In genomic region chr4:126095622-126096430, GRCm38 (mm10) we compare ENCODE assay signal across 7 mouse cellular contexts. TPM values are rescaled to one million over a fixed set of nuclear protein-coding genes. Genes with fewer than 3 reads are reported as not detected.
A peak's percentile ranks its signal among the peaks of the same experiment; 100 is the strongest.
DNase-seq lines count a peak whose midpoint lies in the region; ATAC-seq and TF ChIP-seq lines count a peak whose summit lies in the region.
"Not testable (repeated sequence)": the region's sequence is repeated elsewhere in the genome, so short reads cannot be mapped to it uniquely, and the experiment has no call there.

No protein-coding gene starts in this region.

- ATAC-seq in common myeloid progenitor, adult 5-6 weeks (replicated peaks; ENCODE audit: low read depth, poor library complexity, severe bottlenecking) = peak; percentile 36
- ATAC-seq in heart, postnatal 0 days (ENCODE audit: insufficient read depth, low read depth); liver, embryonic 11.5 days (replicated peaks; ENCODE audit: low FRiP score); neural tube, embryonic 13.5 days (ENCODE audit: low read depth): not testable (repeated sequence)
- ATAC-seq in intestine, embryonic 16.5 days = 0 out of 2 replicates have a peak, but pooled peaks have one; percentile 18

- H3K9me3 ChIP-seq in heart, postnatal 0 days (replicated peaks; ENCODE audit: control insufficient read depth, low read length); intestine, embryonic 16.5 days (ENCODE audit: control insufficient read depth, low read length); liver, embryonic 11.5 days (ENCODE audit: control insufficient read depth, low read length); megakaryocyte, embryonic 14.5 days; neural tube, embryonic 13.5 days: not testable (repeated sequence)

- H3K27ac ChIP-seq in gastrocnemius, adult 2 months = peak overlapping the region; percentile 90
- H3K27ac ChIP-seq in heart, postnatal 0 days (ENCODE audit: low read depth) = 0 out of 2 replicates have a peak overlapping the region, but pooled peaks have one; percentile 63
- H3K27ac ChIP-seq in intestine, embryonic 16.5 days (ENCODE audit: low read length); liver, embryonic 11.5 days (ENCODE audit: low read depth, low read length): not testable (repeated sequence)
- 0 out of 2 replicates have a peak overlapping the region, but pooled peaks have one; percentile 84 for H3K27ac ChIP-seq in neural tube, embryonic 13.5 days (replicated peaks)

- not testable (repeated sequence) for DNase-seq in gastrocnemius, adult 2 months; heart, postnatal 0 days (ENCODE audit: low spot score); liver, embryonic 11.5 days (ENCODE audit: low spot score)

- peaks cover 10% of the 10 kb centered on the region; the same call in 1 of the 2 replicates for H3K36me3 ChIP-seq in heart, postnatal 0 days (replicated peaks; ENCODE audit: control insufficient read depth, insufficient read depth, low read length)
- not testable (repeated sequence) for H3K36me3 ChIP-seq in intestine, embryonic 16.5 days (ENCODE audit: control insufficient read depth, insufficient read depth, low read length); liver, embryonic 11.5 days (ENCODE audit: control insufficient read depth, insufficient read depth, low read length); neural tube, embryonic 13.5 days
- peaks cover 33% of the 10 kb centered on the region for H3K36me3 ChIP-seq in megakaryocyte, embryonic 14.5 days (replicated peaks; ENCODE audit: low read length)

- TF ChIP-seq CTCF in gastrocnemius, adult 2 months (IDR thresholded peaks at IDR 0.05); heart, postnatal 0 days (IDR thresholded peaks at IDR 0.05; ENCODE audit: low read depth): not testable (repeated sequence)

- intact Hi-C loops in gastrocnemius, adult 2 months (cut with DNase I) = loop anchor here (5.0 kb wide), 1 partner anchor 166 kb away; the partner anchor contains the start of gene Trappc3

- H3K4me1 ChIP-seq in heart, postnatal 0 days (ENCODE audit: control insufficient read depth, insufficient read depth) = peaks cover 24% of the 10 kb centered on the region; the same call in 1 of the 2 replicates
- H3K4me1 ChIP-seq in intestine, embryonic 16.5 days (ENCODE audit: control insufficient read depth, insufficient read depth, low read length) = not testable (repeated sequence)
- peaks cover 25% of the 10 kb centered on the region for H3K4me1 ChIP-seq in liver, embryonic 11.5 days (replicated peaks; ENCODE audit: control insufficient read depth, insufficient read depth, low read length)
- peaks cover 62% of the 10 kb centered on the region for H3K4me1 ChIP-seq in megakaryocyte, embryonic 14.5 days
- H3K4me1 ChIP-seq in neural tube, embryonic 13.5 days (replicated peaks) = peaks cover 14% of the 10 kb centered on the region; the same call in 1 of the 2 replicates

- H3K27me3 ChIP-seq in heart, postnatal 0 days (ENCODE audit: control insufficient read depth, insufficient read depth, low read length); intestine, embryonic 16.5 days (replicated peaks; ENCODE audit: control insufficient read depth, insufficient read depth, low read length); liver, embryonic 11.5 days (replicated peaks; ENCODE audit: control insufficient read depth, insufficient read depth, low read length); megakaryocyte, embryonic 14.5 days (replicated peaks); neural tube, embryonic 13.5 days: not testable (repeated sequence)

- not testable (repeated sequence) for TF ChIP-seq EP300 in heart, postnatal 0 days (IDR thresholded peaks at IDR 0.05; ENCODE audit: low read depth)

- peak overlapping the region; percentile 93 for H3K4me3 ChIP-seq in gastrocnemius, adult 2 months
- H3K4me3 ChIP-seq in heart, postnatal 0 days (ENCODE audit: low read depth, low read length) = peak overlapping the region; percentile 61; the same call in 1 of the 2 replicates
- not testable (repeated sequence) for H3K4me3 ChIP-seq in intestine, embryonic 16.5 days (ENCODE audit: low read length); liver, embryonic 11.5 days (ENCODE audit: low read depth, low read length)
- H3K4me3 ChIP-seq in megakaryocyte, embryonic 14.5 days (replicated peaks) = peak overlapping the region; percentile 97
- H3K4me3 ChIP-seq in neural tube, embryonic 13.5 days = peak overlapping the region; percentile 61; the same call in 1 of the 2 replicates

- H3K9ac ChIP-seq in heart, postnatal 0 days (replicated peaks; ENCODE audit: low read depth, low read length); intestine, embryonic 16.5 days (ENCODE audit: low read depth, low read length); liver, embryonic 11.5 days (ENCODE audit: low read depth, low read length); neural tube, embryonic 13.5 days: not testable (repeated sequence)

- WGBS in heart, postnatal 0 days = 56% methylated on average over 14 of the region's 14 CpGs
- WGBS in intestine, embryonic 16.5 days = 59% methylated on average over 14 of the region's 14 CpGs
- 58% methylated on average over 14 of the region's 14 CpGs for WGBS in liver, embryonic 11.5 days
- 58% methylated on average over 14 of the region's 14 CpGs for WGBS in neural tube, embryonic 13.5 days

- peak overlapping the region; percentile 75; the same call in 1 of the 2 replicates for H3K4me2 ChIP-seq in heart, postnatal 0 days (ENCODE audit: low read depth, low read length)
- peak overlapping the region; percentile 63; the same call in 1 of the 2 replicates for H3K4me2 ChIP-seq in intestine, embryonic 16.5 days (ENCODE audit: low read depth, low read length)
- H3K4me2 ChIP-seq in liver, embryonic 11.5 days = peak overlapping the region; percentile 87
- peak overlapping the region; percentile 66 for H3K4me2 ChIP-seq in neural tube, embryonic 13.5 days

RNA-seq across cellular contexts. Expression of gene Lsm10, which starts 0.6 kb away (rescaled TPM):
- 14.9 and 15.8 TPM in 2 replicates for total RNA-seq in common myeloid progenitor, adult 5-6 weeks (2017)
- 1 to 10 TPM; 7.3 to 7.4 TPM for total RNA-seq in gastrocnemius, adult 2 months (2021)
- total RNA-seq in heart, postnatal 0 days (2014; rRNA removed; ENCODE audit: low replicate concordance) = 30.9 and 186 TPM in 2 replicates
- 41.7 and 43.1 TPM in 2 replicates for polyA plus RNA-seq in heart, postnatal 0 days (2015; fragmentation: Nextera tagmentation; extraction: Ambion mirVana)
- polyA plus RNA-seq in intestine, embryonic 16.5 days (2015; fragmentation: Nextera tagmentation; extraction: Ambion mirVana) = 54.8 and 57.5 TPM in 2 replicates
- 46.6 and 53.3 TPM in 2 replicates for polyA plus RNA-seq in liver, embryonic 11.5 days (2014; fragmentation: Nextera tagmentation; extraction: Ambion mirVana)
- polyA plus RNA-seq in megakaryocyte, embryonic 14.5 days (2012; ENCODE audit: insufficient read depth, low replicate concordance) = 9.2 and 19.0 TPM in 2 replicates
- polyA plus RNA-seq in neural tube, embryonic 13.5 days (2015; fragmentation: Nextera tagmentation; extraction: Ambion mirVana) = 47.7 and 54.3 TPM in 2 replicates

RNA-seq across cellular contexts. Expression of gene Stk40, which starts 7.9 kb away (rescaled TPM):
- 10.6 and 11.7 TPM in 2 replicates for total RNA-seq in common myeloid progenitor, adult 5-6 weeks (2017)
- 100 to 1,000 TPM; 102 to 108 TPM for total RNA-seq in gastrocnemius, adult 2 months (2021)
- 19.9 and 22.8 TPM in 2 replicates for total RNA-seq in heart, postnatal 0 days (2014; rRNA removed; ENCODE audit: low replicate concordance)
- 14.2 and 17.3 TPM in 2 replicates for polyA plus RNA-seq in heart, postnatal 0 days (2015; fragmentation: Nextera tagmentation; extraction: Ambion mirVana)
- 26.1 and 28.5 TPM in 2 replicates for polyA plus RNA-seq in intestine, embryonic 16.5 days (2015; fragmentation: Nextera tagmentation; extraction: Ambion mirVana)
- polyA plus RNA-seq in liver, embryonic 11.5 days (2014; fragmentation: Nextera tagmentation; extraction: Ambion mirVana) = 24.4 and 26.7 TPM in 2 replicates
- polyA plus RNA-seq in megakaryocyte, embryonic 14.5 days (2012; ENCODE audit: insufficient read depth, low replicate concordance) = 99.5 and 105 TPM in 2 replicates
- polyA plus RNA-seq in neural tube, embryonic 13.5 days (2015; fragmentation: Nextera tagmentation; extraction: Ambion mirVana) = 33.9 and 37.7 TPM in 2 replicates

RNA-seq across cellular contexts. Expression of gene Oscp1, which starts 37.5 kb away (rescaled TPM):
- total RNA-seq in common myeloid progenitor, adult 5-6 weeks (2017) = 1.6 and 7.5 TPM in 2 replicates
- 1 to 10 TPM; 2.3 to 3.7 TPM for total RNA-seq in gastrocnemius, adult 2 months (2021)
- 1.4 and 5.9 TPM in 2 replicates for total RNA-seq in heart, postnatal 0 days (2014; rRNA removed; ENCODE audit: low replicate concordance)
- polyA plus RNA-seq in heart, postnatal 0 days (2015; fragmentation: Nextera tagmentation; extraction: Ambion mirVana) = 3.8 and 4.2 TPM in 2 replicates
- 7.2 and 11.1 TPM in 2 replicates for polyA plus RNA-seq in intestine, embryonic 16.5 days (2015; fragmentation: Nextera tagmentation; extraction: Ambion mirVana)
- polyA plus RNA-seq in liver, embryonic 11.5 days (2014; fragmentation: Nextera tagmentation; extraction: Ambion mirVana) = 6.6 TPM in 2 replicates
- not detected in 2 replicates for polyA plus RNA-seq in megakaryocyte, embryonic 14.5 days (2012; ENCODE audit: insufficient read depth, low replicate concordance)
- 30.1 and 30.2 TPM in 2 replicates for polyA plus RNA-seq in neural tube, embryonic 13.5 days (2015; fragmentation: Nextera tagmentation; extraction: Ambion mirVana)

RNA-seq across cellular contexts. Expression of gene Mrps15, which starts 49.1 kb away (rescaled TPM):
- 62.6 and 83.8 TPM in 2 replicates for total RNA-seq in common myeloid progenitor, adult 5-6 weeks (2017)
- total RNA-seq in gastrocnemius, adult 2 months (2021) = 10 to 100 TPM; 72.3 to 86.8 TPM
- total RNA-seq in heart, postnatal 0 days (2014; rRNA removed; ENCODE audit: low replicate concordance) = 52.4 and 84.0 TPM in 2 replicates
- polyA plus RNA-seq in heart, postnatal 0 days (2015; fragmentation: Nextera tagmentation; extraction: Ambion mirVana) = 139 and 142 TPM in 2 replicates
- polyA plus RNA-seq in intestine, embryonic 16.5 days (2015; fragmentation: Nextera tagmentation; extraction: Ambion mirVana) = 142 and 151 TPM in 2 replicates
- 186 and 190 TPM in 2 replicates for polyA plus RNA-seq in liver, embryonic 11.5 days (2014; fragmentation: Nextera tagmentation; extraction: Ambion mirVana)
- polyA plus RNA-seq in megakaryocyte, embryonic 14.5 days (2012; ENCODE audit: insufficient read depth, low replicate concordance) = 107 and 153 TPM in 2 replicates
- 134 and 140 TPM in 2 replicates for polyA plus RNA-seq in neural tube, embryonic 13.5 days (2015; fragmentation: Nextera tagmentation; extraction: Ambion mirVana)

RNA-seq across cellular contexts. Expression of gene Eva1b, which starts 51.7 kb away (rescaled TPM):
- total RNA-seq in common myeloid progenitor, adult 5-6 weeks (2017) = 0.68 and 1.0 TPM in 2 replicates
- 1 to 10 TPM; 2.9 to 4.4 TPM for total RNA-seq in gastrocnemius, adult 2 months (2021)
- total RNA-seq in heart, postnatal 0 days (2014; rRNA removed; ENCODE audit: low replicate concordance) = 53.1 and 69.1 TPM in 2 replicates
- polyA plus RNA-seq in heart, postnatal 0 days (2015; fragmentation: Nextera tagmentation; extraction: Ambion mirVana) = 26.8 and 28.5 TPM in 2 replicates
- polyA plus RNA-seq in intestine, embryonic 16.5 days (2015; fragmentation: Nextera tagmentation; extraction: Ambion mirVana) = 34.7 and 35.4 TPM in 2 replicates
- 25.3 and 28.1 TPM in 2 replicates for polyA plus RNA-seq in liver, embryonic 11.5 days (2014; fragmentation: Nextera tagmentation; extraction: Ambion mirVana)
- 18.4 and 56.4 TPM in 2 replicates for polyA plus RNA-seq in megakaryocyte, embryonic 14.5 days (2012; ENCODE audit: insufficient read depth, low replicate concordance)
- polyA plus RNA-seq in neural tube, embryonic 13.5 days (2015; fragmentation: Nextera tagmentation; extraction: Ambion mirVana) = 15.3 and 19.8 TPM in 2 replicates
